Mouse (Mus musculus): ENCODE measurements around the gene Tmem205. TPM values are rescaled to one million over a fixed set of nuclear protein-coding genes. Genes with fewer than 3 reads are reported as not detected.
A peak's percentile ranks its signal among the peaks of the same experiment; 100 is the strongest.

Tmem205 gene
- total RNA-seq, 2 experiments from 2014 or later = 57.0 to 58.5 TPM

GRCm38 (mm10) chr9:21923036-21923435 lies 4.3 kb downstream of the Tmem205 start:
- intact Hi-C loops (cut with DNase I) = no loop called here

GRCm38 (mm10) chr9:21918692-21919384 lies 8.5 kb downstream of the Tmem205 start:
- intact Hi-C loops (cut with DNase I) = loop anchor here (5.0 kb wide), 1 partner anchor 33 kb away; no protein-coding TSS in a partner anchor
- no peak for DNase-seq

More at GRCm38 (mm10) chr9:21923036-21923435, 4.3 kb downstream of the Tmem205 start:
- no peak for DNase-seq

GRCm38 (mm10) chr9:21918035-21918592 lies 9.2 kb downstream of the Tmem205 start, which contains the start of gene Rab3d:
Gene Rab3d, minus strand, starts transcription at chr9:21918192.
- intact Hi-C loops (cut with DNase I) = loop anchor here (5.0 kb wide), 1 partner anchor 34 kb away; no protein-coding TSS in a partner anchor
- peak; percentile 94 to 95 for DNase-seq

GRCm38 (mm10) chr9:21917493-21918034 lies 9.8 kb downstream of the Tmem205 start:
- intact Hi-C loops (cut with DNase I) = loop anchor here (5.0 kb wide), 1 partner anchor 35 kb away; no protein-coding TSS in a partner anchor
- DNase-seq = peak; percentile 33 to 40

GRCm38 (mm10) chr9:21916851-21917492 lies 10.4 kb downstream of the Tmem205 start:
- intact Hi-C loops (cut with DNase I) = loop anchor here (5.0 kb wide), 1 partner anchor 35 kb away; no protein-coding TSS in a partner anchor

GRCm38 (mm10) chr9:21909474-21910223 lies 17.7 kb downstream of the Tmem205 start:
- intact Hi-C loops (cut with DNase I) = no loop called here
- no peak for DNase-seq

More at GRCm38 (mm10) chr9:21916851-21917492, 10.4 kb downstream of the Tmem205 start:
- no peak for DNase-seq

- DNase-seq = no peak
- intact Hi-C loops (cut with DNase I) = no loop called here
Observed at GRCm38 (mm10) chr9:21908216-21908615, 19.1 kb downstream of the Tmem205 start.

- no peak for DNase-seq
- intact Hi-C loops (cut with DNase I) = no loop called here
Observed at GRCm38 (mm10) chr9:21904031-21904430, 23.3 kb downstream of the Tmem205 start.

- peak; percentile 53 to 62 for DNase-seq
- intact Hi-C loops (cut with DNase I) = no loop called here
Observed at GRCm38 (mm10) chr9:21901223-21901820, 26.0 kb downstream of the Tmem205 start.

GRCm38 (mm10) chr9:21889229-21889628 lies 38.1 kb downstream of the Tmem205 start:
- intact Hi-C loops (cut with DNase I) = no loop called here
- DNase-seq = no peak

- intact Hi-C loops (cut with DNase I) = no loop called here
- DNase-seq = no peak
Observed at GRCm38 (mm10) chr9:21876601-21877000, 50.8 kb downstream of the Tmem205 start.

GRCm38 (mm10) chr9:21872204-21872603 lies 55.2 kb downstream of the Tmem205 start:
- DNase-seq = no peak
- intact Hi-C loops (cut with DNase I) = loop anchor here (5.0 kb wide), 2 partner anchors 180 to 270 kb away; no protein-coding TSS in a partner anchor

Other genes with a start within 250 kb of the Tmem205 start
- 1 to 10 TPM; 2.2 to 3.4 TPM for gene Ldlr, start 204.1 kb downstream of the Tmem205 start, total RNA-seq (2021)
- gene Spc24, start 167.3 kb downstream of the Tmem205 start, total RNA-seq (2021) = 1 to 10 TPM; 4.4 to 4.6 TPM
- 10 to 100 TPM; 50.5 to 54.2 TPM for gene Kank2, start 128.8 kb downstream of the Tmem205 start, total RNA-seq (2021)
- not detected for gene Angptl8, start 92.0 kb downstream of the Tmem205 start, total RNA-seq (2021)
- 10 to 100 TPM; 31.0 to 39.1 TPM for gene Dock6, start 74.9 kb downstream of the Tmem205 start, total RNA-seq (2021)
- 10 to 100 TPM; 12.4 to 13.4 TPM for gene Rab3d, start 9.4 kb downstream of the Tmem205 start, total RNA-seq (2021)
- gene Ccdc159, start 85 bp downstream of the Tmem205 start, total RNA-seq (2021) = 1 to 10 TPM; 2.1 to 2.5 TPM
- gene Plppr2, start 9.5 kb upstream of the Tmem205 start, total RNA-seq (2021) = 1 to 10 TPM; 1.7 to 2.7 TPM
- 1 to 10 TPM; 5.8 to 8.0 TPM for gene Swsap1, start 28.2 kb upstream of the Tmem205 start, total RNA-seq (2021)
- gene Epor, start 36.0 kb upstream of the Tmem205 start, total RNA-seq (2021) = 1 to 10 TPM; 1.4 to 2.2 TPM
- 1 to 10 TPM; 2.8 to 3.4 TPM for gene Rgl3, start 61.9 kb upstream of the Tmem205 start, total RNA-seq (2021)
- gene Ccdc151, start 75.1 kb upstream of the Tmem205 start, total RNA-seq (2021) = not detected
- 10 to 100 TPM; 66.4 to 67.5 TPM for gene Prkcsh, start 75.2 kb upstream of the Tmem205 start, total RNA-seq (2021)
- under 1 TPM; 0.05 to 0.11 TPM for gene Elavl3, start 124.5 kb upstream of the Tmem205 start, total RNA-seq (2021)
- not detected for gene Gm49318, start 143.7 kb upstream of the Tmem205 start, total RNA-seq (2021)
- 1 to 10 TPM; 4.4 to 5.2 TPM for gene Zfp653, start 143.8 kb upstream of the Tmem205 start, total RNA-seq (2021)
- gene Ecsit, start 157.9 kb upstream of the Tmem205 start, total RNA-seq (2021) = 100 to 1,000 TPM; 103 to 106 TPM
- 1 to 10 TPM; 7.3 to 8.8 TPM for gene Cnn1, start 171.7 kb upstream of the Tmem205 start, total RNA-seq (2021)
- gene Elof1, start 189.6 kb upstream of the Tmem205 start, total RNA-seq (2021) = 10 to 100 TPM; 37.1 to 37.8 TPM
- 1 to 10 TPM; 1.6 to 2.3 TPM for gene Acp5, start 208.2 kb upstream of the Tmem205 start, total RNA-seq (2021)
- 10 to 100 TPM; 48.3 to 52.6 TPM for gene Pigyl, start 229.3 kb upstream of the Tmem205 start, total RNA-seq (2021)

Measured in heart, postnatal 36 days (tissue).